Mouse (Mus musculus) bone marrow macrophage, adult 2 months (primary cell): Measurements from ENCODE around the gene Stim2.

Source experiments
- CTCF ChIP-seq: IDR thresholded peaks from 2 replicates; pipeline ENCODE4 v1.5.1; 2012; ENCODE audit warnings: low read depth, mild to moderate bottlenecking, low read length, moderate library complexity
- POLR2A ChIP-seq: IDR thresholded peaks from 2 replicates; pipeline ENCODE4 v1.6.1; 2012; ENCODE audit warnings: mild to moderate bottlenecking, low read depth, low read length, borderline replicate concordance

GRCm38 (mm10) chr5:54040527-54040926 lies 42.2 kb downstream of the Stim2 start:
- TF ChIP-seq CTCF (no peak), POLR2A (no peak)
